Mouse (Mus musculus): ENCODE results near the gene Arl14.

- TF ChIP-seq POLR2A (IDR thresholded peaks at IDR 0.05; ENCODE audit: insufficient read depth, low read depth, low read length): no peak
- no peak for TF ChIP-seq CTCF (IDR thresholded peaks at IDR 0.05; ENCODE audit: insufficient read depth, low read depth, low read length)
Measured at GRCm38 (mm10) chr3:69182225-69182624, 40.0 kb upstream of the Arl14 start.

All from olfactory bulb, adult 2 months (tissue).